Mouse (Mus musculus) heart, embryonic 13.5 days (tissue): ENCODE data around the gene Cldn12. TPM values are rescaled to one million over a fixed set of nuclear protein-coding genes. Genes with fewer than 3 reads are reported as not detected.

ENCODE experiments used
- ATAC-seq: fragments of 200-750 bp; cut with Nextera tagmentation; 2 replicates; pipeline ENCODE4 v1.8.0; 2017; ENCODE audit warnings: moderate TSS enrichment; ENCODE audit not compliant: insufficient number of reproducible peaks, low FRiP score, low TSS enrichment; ENCODE audit errors: extremely low read depth
- H3K27ac ChIP-seq: fragments of 300-500 bp; sonication (generic); replicated peaks from 2 replicates; pipeline ENCODE4 v1.5.1; 2015; ENCODE audit warnings: moderate library complexity, mild to moderate bottlenecking, inconsistent platforms
- H3K27me3 ChIP-seq: fragments of 300-500 bp; sonication (generic); replicated peaks from 2 replicates; pipeline ENCODE4 v1.6.1; 2015; ENCODE audit warnings: mild to moderate bottlenecking, inconsistent platforms
- H3K36me3 ChIP-seq: fragments of 300-500 bp; sonication (generic); 2 replicates; pipeline ENCODE4 v1.6.1; 2015; ENCODE audit warnings: mild to moderate bottlenecking, inconsistent platforms
- H3K4me1 ChIP-seq: fragments of 300-500 bp; sonication (generic); 2 replicates; pipeline ENCODE4 v1.6.1; 2015; ENCODE audit warnings: inconsistent platforms
- H3K4me2 ChIP-seq: fragments of 300-500 bp; sonication (generic); 2 replicates; pipeline ENCODE4 v1.6.1; 2015; ENCODE audit warnings: inconsistent platforms, mild to moderate bottlenecking, moderate library complexity
- H3K4me3 ChIP-seq: fragments of 300-500 bp; sonication (generic); 2 replicates; pipeline ENCODE4 v1.5.1; 2015; ENCODE audit warnings: moderate library complexity, mild to moderate bottlenecking, inconsistent platforms
- H3K9ac ChIP-seq: fragments of 300-500 bp; sonication (generic); 2 replicates; pipeline ENCODE4 v1.6.1; 2015; ENCODE audit warnings: inconsistent platforms, mild to moderate bottlenecking, moderate library complexity
- H3K9me3 ChIP-seq: fragments of 300-500 bp; sonication (generic); 2 replicates; pipeline ENCODE4 v1.6.1; 2016; ENCODE audit warnings: inconsistent platforms
- WGBS: fragments of 180-500 bp; shearing (Covaris S2); methylation state at CpG from one replicate; pipeline ENCODE4 v1.1.7; 2015; ENCODE audit warnings: mixed read lengths; 5-methylcytosine and 5-hydroxymethylcytosine counted together
- polyA plus RNA-seq: library from polyadenylated mRNA; unstranded; fragments of >200 nt; fragmentation: Nextera tagmentation; extraction: Ambion mirVana; gene quantifications from 2 replicates; pipeline ENCODE4 v1.2.1, GENCODE M21; 2015

Gene Cldn12
- polyA plus RNA-seq, 1 experiment from 2014 or later: 12.8 TPM

GRCm38 (mm10) chr5:5494269-5495005 lies 20.3 kb downstream of the Cldn12 start:
- Histone ChIP-seq H3K4me1 (no peaks in the 10 kb centered on the region), H3K9me3 (no peaks in the 10 kb centered on the region), H3K36me3 (no peaks in the 10 kb centered on the region), H3K4me3 (no peak overlapping the region), H3K9ac (no peak overlapping the region), H3K27ac (no peak overlapping the region), H3K4me2 (peak overlapping the region; percentile 42), H3K27me3 (peaks cover 6% of the 10 kb centered on the region; the same call in 1 of the 2 replicates)
- no peak for ATAC-seq
- WGBS: 36% methylated on average over 16 of the region's 16 CpGs

- Histone ChIP-seq H3K4me3 (no peak overlapping the region), H3K9me3 (no peaks in the 10 kb centered on the region), H3K4me1 (no peaks in the 10 kb centered on the region), H3K27me3 (peaks cover 6% of the 10 kb centered on the region; the same call in 1 of the 2 replicates), H3K9ac (no peak overlapping the region), H3K36me3 (no peaks in the 10 kb centered on the region), H3K4me2 (no peak overlapping the region), H3K27ac (no peak overlapping the region)
- ATAC-seq: no peak
- WGBS: 89% methylated on average over 4 of the region's 4 CpGs
Measured at GRCm38 (mm10) chr5:5492163-5492562, 22.6 kb downstream of the Cldn12 start.

GRCm38 (mm10) chr5:5486071-5486470 lies 28.7 kb downstream of the Cldn12 start:
- no peak for ATAC-seq
- Histone ChIP-seq H3K36me3 (no peaks in the 10 kb centered on the region), H3K9me3 (no peaks in the 10 kb centered on the region), H3K9ac (no peak overlapping the region), H3K27ac (no peak overlapping the region), H3K4me1 (peaks cover 7% of the 10 kb centered on the region; the same call in 1 of the 2 replicates), H3K27me3 (0 out of 2 replicates have a peak, but pooled peaks cover under 1% of the 10 kb centered on the region), H3K4me3 (no peak overlapping the region), H3K4me2 (no peak overlapping the region)
- WGBS: 44% methylated on average over 3 of the region's 3 CpGs

GRCm38 (mm10) chr5:5483254-5483858 lies 31.4 kb downstream of the Cldn12 start:
- Histone ChIP-seq H3K4me2 (no peak overlapping the region), H3K9me3 (no peaks in the 10 kb centered on the region), H3K4me3 (no peak overlapping the region), H3K36me3 (no peaks in the 10 kb centered on the region), H3K27ac (no peak overlapping the region), H3K9ac (no peak overlapping the region), H3K4me1 (peaks cover 7% of the 10 kb centered on the region; the same call in 1 of the 2 replicates), H3K27me3 (0 out of 2 replicates have a peak, but pooled peaks cover 4% of the 10 kb centered on the region)
- no peak for ATAC-seq
- 59% methylated on average over 9 of the region's 9 CpGs for WGBS

GRCm38 (mm10) chr5:5481662-5482061 lies 33.1 kb downstream of the Cldn12 start:
- Histone ChIP-seq H3K4me1 (peaks cover 7% of the 10 kb centered on the region; the same call in 1 of the 2 replicates), H3K27me3 (0 out of 2 replicates have a peak, but pooled peaks cover 4% of the 10 kb centered on the region), H3K4me2 (no peak overlapping the region), H3K9ac (no peak overlapping the region), H3K4me3 (no peak overlapping the region), H3K36me3 (no peaks in the 10 kb centered on the region), H3K27ac (no peak overlapping the region), H3K9me3 (no peaks in the 10 kb centered on the region)
- WGBS: 4% methylated on average over 1 of the region's 1 CpGs
- no peak for ATAC-seq

GRCm38 (mm10) chr5:5479043-5479442 lies 35.7 kb downstream of the Cldn12 start, which contains the start of gene 1700015F17Rik:
Gene 1700015F17Rik, minus strand, starts transcription at chr5:5479143.
- Histone ChIP-seq H3K4me1 (peaks cover 7% of the 10 kb centered on the region; the same call in 1 of the 2 replicates), H3K9ac (no peak within 1 kb of the TSS), H3K36me3 (no peaks in the 10 kb centered on the region), H3K27me3 (0 out of 2 replicates have a peak, but pooled peaks cover 4% of the 10 kb centered on the region), H3K27ac (no peak within 1 kb of the TSS), H3K4me3 (no peak within 1 kb of the TSS), H3K4me2 (no peak within 1 kb of the TSS), H3K9me3 (no peaks in the 10 kb centered on the region)
- WGBS: 85% methylated on average over 6 of the region's 6 CpGs
- ATAC-seq: no peak

GRCm38 (mm10) chr5:5476133-5476532 lies 38.6 kb downstream of the Cldn12 start:
- no peaks in the 10 kb centered on the region for H3K36me3 ChIP-seq
- no peak overlapping the region for H3K27ac ChIP-seq
- H3K4me2 ChIP-seq: no peak overlapping the region
- H3K4me1 ChIP-seq: no peaks in the 10 kb centered on the region
- no peak overlapping the region for H3K9ac ChIP-seq
- H3K27me3 ChIP-seq: 0 out of 2 replicates have a peak, but pooled peaks cover 4% of the 10 kb centered on the region
- WGBS: 66% methylated on average over 4 of the region's 4 CpGs
- no peaks in the 10 kb centered on the region for H3K9me3 ChIP-seq
- no peak overlapping the region for H3K4me3 ChIP-seq
- no peak for ATAC-seq

- WGBS: 45% methylated on average over 1 of the region's 1 CpGs
- Histone ChIP-seq H3K9ac (no peak overlapping the region), H3K27me3 (no peaks in the 10 kb centered on the region), H3K4me1 (no peaks in the 10 kb centered on the region), H3K27ac (no peak overlapping the region), H3K9me3 (no peaks in the 10 kb centered on the region), H3K4me3 (no peak overlapping the region), H3K36me3 (no peaks in the 10 kb centered on the region), H3K4me2 (no peak overlapping the region)
- ATAC-seq: no peak
Measured at GRCm38 (mm10) chr5:5465256-5465655, 49.5 kb downstream of the Cldn12 start.

Other genes starting within 250 kb of the Cldn12 start
- gene Cdk14, start 94.6 kb downstream of the Cldn12 start, polyA plus RNA-seq: 10.8 and 14.3 TPM in 2 replicates
- not detected in 2 replicates for gene 1700015F17Rik, start 35.8 kb downstream of the Cldn12 start, polyA plus RNA-seq
- 17.6 and 18.5 TPM in 2 replicates for gene Gtpbp10, start 44.6 kb upstream of the Cldn12 start, polyA plus RNA-seq
- 0.56 and 0.73 TPM in 2 replicates for gene Gm8773, start 58.8 kb upstream of the Cldn12 start, polyA plus RNA-seq
- gene Cfap69, start 149.3 kb upstream of the Cldn12 start, polyA plus RNA-seq: 0.78 and 1.4 TPM in 2 replicates
- gene Steap2, start 179.6 kb upstream of the Cldn12 start, polyA plus RNA-seq: 2.8 and 2.9 TPM in 2 replicates
- 2.4 and 2.5 TPM in 2 replicates for gene Steap1, start 234.4 kb upstream of the Cldn12 start, polyA plus RNA-seq